Mouse (Mus musculus): ENCODE measurements around the gene Dpf3. TPM values are rescaled to one million over a fixed set of nuclear protein-coding genes. Genes with fewer than 3 reads are reported as not detected.

Dpf3 gene
- polyA plus RNA-seq, 2 experiments: 3.0 to 4.9 TPM

- H3K4me2 ChIP-seq (replicated peaks; ENCODE audit: low read depth, low read length, severe bottlenecking): no peak overlapping the region
- H3K9me3 ChIP-seq (ENCODE audit: control insufficient read depth, low read length): no peaks in the 10 kb centered on the region
- no peak for TF ChIP-seq POLR2A (IDR thresholded peaks at IDR 0.05; ENCODE audit: borderline replicate concordance, extremely low read depth, insufficient read depth, insufficient read length)
- ATAC-seq (ENCODE audit: low FRiP score, low read depth) (no peak), DNase-seq (ENCODE audit: low spot score) (no peak)
- H3K4me1 ChIP-seq (ENCODE audit: control insufficient read depth, insufficient read depth, low read length): no peaks in the 10 kb centered on the region
- no peaks in the 10 kb centered on the region for H3K36me3 ChIP-seq (ENCODE audit: control insufficient read depth, insufficient read depth, low read length)
- WGBS: 68% methylated on average over 5 of the region's 5 CpGs
- no peaks in the 10 kb centered on the region for H3K27me3 ChIP-seq (ENCODE audit: control insufficient read depth, insufficient read depth, low read length)
- no peak overlapping the region for H3K4me3 ChIP-seq (replicated peaks; ENCODE audit: low read length)
- no peak overlapping the region for H3K9ac ChIP-seq (ENCODE audit: low read depth, low read length, severe bottlenecking)
- H3K27ac ChIP-seq (replicated peaks; ENCODE audit: low read depth, low read length): no peak overlapping the region
Measured at GRCm38 (mm10) chr12:83291915-83292314, 195.6 kb downstream of the Dpf3 start.

- Histone ChIP-seq H3K27ac (replicated peaks; ENCODE audit: low read depth, low read length) (no peak overlapping the region), H3K4me2 (replicated peaks; ENCODE audit: low read depth, low read length, severe bottlenecking) (no peak overlapping the region), H3K36me3 (ENCODE audit: control insufficient read depth, insufficient read depth, low read length) (no peaks in the 10 kb centered on the region), H3K27me3 (ENCODE audit: control insufficient read depth, insufficient read depth, low read length) (no peaks in the 10 kb centered on the region), H3K9me3 (ENCODE audit: control insufficient read depth, low read length) (no peaks in the 10 kb centered on the region), H3K4me1 (ENCODE audit: control insufficient read depth, insufficient read depth, low read length) (no peaks in the 10 kb centered on the region), H3K4me3 (replicated peaks; ENCODE audit: low read length) (no peak overlapping the region), H3K9ac (ENCODE audit: low read depth, low read length, severe bottlenecking) (no peak overlapping the region)
- WGBS: 52% methylated on average over 17 of the region's 17 CpGs
- DNase-seq (ENCODE audit: low spot score): no peak
- ATAC-seq (ENCODE audit: low FRiP score, low read depth): no peak
- no peak for TF ChIP-seq POLR2A (IDR thresholded peaks at IDR 0.05; ENCODE audit: borderline replicate concordance, extremely low read depth, insufficient read depth, insufficient read length)
Measured at GRCm38 (mm10) chr12:83286496-83287492, 200.7 kb downstream of the Dpf3 start.

GRCm38 (mm10) chr12:83283591-83284320 lies 203.8 kb downstream of the Dpf3 start:
- H3K9me3 ChIP-seq (ENCODE audit: control insufficient read depth, low read length): no peaks in the 10 kb centered on the region
- H3K4me1 ChIP-seq (ENCODE audit: control insufficient read depth, insufficient read depth, low read length): no peaks in the 10 kb centered on the region
- no peak overlapping the region for H3K9ac ChIP-seq (ENCODE audit: low read depth, low read length, severe bottlenecking)
- H3K27me3 ChIP-seq (ENCODE audit: control insufficient read depth, insufficient read depth, low read length): no peaks in the 10 kb centered on the region
- ATAC-seq (ENCODE audit: low FRiP score, low read depth) (no peak), DNase-seq (ENCODE audit: low spot score) (no peak)
- 88% methylated on average over 6 of the region's 6 CpGs for WGBS
- no peak for TF ChIP-seq POLR2A (IDR thresholded peaks at IDR 0.05; ENCODE audit: borderline replicate concordance, extremely low read depth, insufficient read depth, insufficient read length)
- H3K36me3 ChIP-seq (ENCODE audit: control insufficient read depth, insufficient read depth, low read length): no peaks in the 10 kb centered on the region
- no peak overlapping the region for H3K4me2 ChIP-seq (replicated peaks; ENCODE audit: low read depth, low read length, severe bottlenecking)
- no peak overlapping the region for H3K27ac ChIP-seq (replicated peaks; ENCODE audit: low read depth, low read length)
- H3K4me3 ChIP-seq (replicated peaks; ENCODE audit: low read length): no peak overlapping the region

- Histone ChIP-seq H3K27ac (replicated peaks; ENCODE audit: low read depth, low read length) (no peak overlapping the region), H3K4me1 (ENCODE audit: control insufficient read depth, insufficient read depth, low read length) (no peaks in the 10 kb centered on the region; the same call in 1 of the 2 replicates), H3K36me3 (ENCODE audit: control insufficient read depth, insufficient read depth, low read length) (no peaks in the 10 kb centered on the region), H3K27me3 (ENCODE audit: control insufficient read depth, insufficient read depth, low read length) (no peaks in the 10 kb centered on the region), H3K9me3 (ENCODE audit: control insufficient read depth, low read length) (no peaks in the 10 kb centered on the region), H3K4me3 (replicated peaks; ENCODE audit: low read length) (no peak overlapping the region), H3K4me2 (replicated peaks; ENCODE audit: low read depth, low read length, severe bottlenecking) (no peak overlapping the region), H3K9ac (ENCODE audit: low read depth, low read length, severe bottlenecking) (no peak overlapping the region)
- DNase-seq (ENCODE audit: low spot score) (peak; percentile 42), ATAC-seq (ENCODE audit: low FRiP score, low read depth) (peak; percentile 62)
- 63% methylated on average over 11 of the region's 11 CpGs for WGBS
- no peak for TF ChIP-seq POLR2A (IDR thresholded peaks at IDR 0.05; ENCODE audit: borderline replicate concordance, extremely low read depth, insufficient read depth, insufficient read length)
Measured at GRCm38 (mm10) chr12:83277537-83278441, 209.7 kb downstream of the Dpf3 start.

Measured in limb, embryonic 14.5 days (tissue).